Comparison of ENCODE assay signal across 16 mouse cellular contexts in the genomic region with DNA sequence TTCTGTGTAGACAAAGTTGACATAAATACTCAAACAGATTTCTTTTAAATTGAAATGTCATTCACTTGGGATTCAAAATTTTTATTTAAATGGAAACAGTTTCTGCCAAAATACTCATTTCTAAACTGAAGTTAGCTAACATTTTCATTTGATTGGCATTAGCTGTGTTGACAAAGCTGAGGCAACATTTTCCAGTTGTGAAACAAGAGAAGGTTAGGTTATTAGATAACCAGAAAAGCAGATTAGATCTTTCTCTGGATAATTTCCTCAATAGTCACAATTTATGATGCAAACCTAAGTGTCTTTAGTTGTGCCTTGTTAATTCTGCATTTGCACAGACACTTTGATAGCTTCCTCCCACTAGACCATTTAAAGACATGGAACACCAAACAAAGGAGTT.
"Had no signal": no experiment of that assay in that cellular context is flagged by ENCODE, and none has a peak within 500 bp of the region (broad histone marks: within the 10 kb centered on the region; RNA-seq: fewer than 3 reads in every experiment).

No protein-coding gene starts in this region.

- H3K27me3 ChIP-seq: neural tube, embryonic 13.5 days; neural tube, embryonic 15.5 days; stomach, embryonic 15.5 days had no signal

- H3K9ac ChIP-seq: neural tube, embryonic 13.5 days; neural tube, embryonic 15.5 days; stomach, embryonic 15.5 days had no signal

- H3K4me1 ChIP-seq: neural tube, embryonic 13.5 days; neural tube, embryonic 15.5 days; stomach, embryonic 15.5 days had no signal

- H3K4me3 ChIP-seq: neural tube, embryonic 13.5 days; neural tube, embryonic 15.5 days; stomach, embryonic 15.5 days had no signal

- H3K4me2 ChIP-seq: neural tube, embryonic 13.5 days; neural tube, embryonic 15.5 days; stomach, embryonic 15.5 days had no signal

- H3K27ac ChIP-seq: neural tube, embryonic 13.5 days; neural tube, embryonic 15.5 days; stomach, embryonic 15.5 days; stomach, postnatal 0 days had no signal

- H3K9me3 ChIP-seq: neural tube, embryonic 13.5 days; neural tube, embryonic 15.5 days; stomach, embryonic 15.5 days had no signal

- H3K36me3 ChIP-seq: neural tube, embryonic 13.5 days; neural tube, embryonic 15.5 days; stomach, embryonic 15.5 days had no signal

- DNase-seq: retina, postnatal 1 day; right cerebral cortex, adult 18-20 months; right cerebral cortex, postnatal 14 days; right cerebral cortex, postnatal 25 days; right cerebral cortex, postnatal 4 days; spleen, adult 18-20 months; thymus, adult 18-20 months; thymus, adult 2 months; thymus, postnatal 14 days; thymus, postnatal 25 days; thymus, postnatal 36 days; thymus, postnatal 4 days had no signal
